Mouse (Mus musculus) megakaryocyte, adult 5-6 weeks (primary cell): ENCODE measurements around the gene AC161166.1. TPM values are rescaled to one million over a fixed set of nuclear protein-coding genes. Genes with fewer than 3 reads are reported as not detected.
"Not testable (repeated sequence)": the region's sequence is repeated elsewhere in the genome, so short reads cannot be mapped to it uniquely, and the experiment has no call there.

Source experiments
- ATAC-seq: 2 replicates; pipeline ENCODE4 v1.8.0; 2016; ENCODE audit warnings: mild to moderate bottlenecking, inconsistent platforms; ENCODE audit not compliant: poor library complexity, severe bottlenecking
- total RNA-seq, 2 experiments: library from RNA; stranded (forward) in 1 of 2; stranded (reverse) in 1 of 2; fragments of 153-499, 151-499 nt in 1 of 2; fragments of 221-1000, 200-1000 nt in 1 of 2; gene quantifications; 2 replicates each; pipeline versions ENCODE4 v1.2.3 to v1.2.4; 2015 to 2017

AC161166.1 gene
- total RNA-seq, 2 experiments from 2014 or later, result not detected

DNA sequence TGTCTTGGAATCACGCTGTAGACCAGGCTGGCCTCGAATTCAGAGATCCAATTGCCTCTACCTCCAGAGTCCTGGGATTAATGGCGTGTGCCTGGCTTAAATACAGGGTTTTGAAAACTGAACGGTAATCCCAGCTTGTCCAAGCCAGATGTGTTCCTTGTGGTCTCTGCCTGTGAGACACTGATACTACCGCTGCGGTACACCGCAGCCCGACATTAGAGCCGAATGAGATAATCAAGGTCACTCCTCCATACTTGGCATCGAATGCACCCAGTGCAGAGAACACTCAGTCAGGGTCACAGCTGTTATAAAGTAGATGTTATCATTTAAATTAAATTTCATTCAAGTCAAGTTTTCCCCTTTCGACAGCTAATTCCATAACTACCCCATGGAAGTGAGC, 16.6 kb upstream of the AC161166.1 start:
- no peak for ATAC-seq

DNA sequence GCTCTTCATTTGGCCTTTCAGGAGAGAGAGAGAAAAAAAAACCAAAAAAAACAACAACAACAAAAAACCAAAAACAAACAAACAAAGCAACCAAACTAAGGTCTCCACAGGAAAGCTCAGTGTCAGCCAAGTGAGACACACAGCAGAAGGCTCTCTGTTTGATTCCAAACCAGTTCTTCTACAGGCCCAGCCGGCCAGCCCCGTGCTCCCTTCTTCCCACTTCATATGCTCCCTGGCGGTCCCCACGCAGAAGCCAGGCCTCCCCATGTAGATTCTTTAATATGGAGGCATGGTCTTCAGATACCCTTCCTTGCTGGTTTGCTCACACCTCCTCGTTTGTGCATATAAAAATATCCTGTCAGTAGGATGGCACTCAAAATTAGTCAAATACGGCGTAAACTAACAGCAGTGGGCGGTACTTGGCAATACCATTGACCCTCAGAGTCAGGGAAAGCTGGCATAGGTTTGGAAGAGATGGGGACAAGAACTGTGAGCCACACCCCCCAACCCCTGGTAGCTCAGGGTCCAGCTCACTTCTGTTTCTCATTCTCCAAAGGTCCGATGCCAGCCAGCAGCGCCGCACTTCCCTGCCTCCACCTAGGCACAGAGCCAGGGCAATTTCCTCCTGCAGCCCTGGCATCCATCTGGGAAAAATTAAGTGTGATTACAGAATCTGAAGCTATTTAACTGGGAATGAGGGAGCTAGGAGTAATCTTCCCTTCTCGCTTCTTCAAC, 13.6 kb upstream of the AC161166.1 start:
- ATAC-seq, result no peak

DNA sequence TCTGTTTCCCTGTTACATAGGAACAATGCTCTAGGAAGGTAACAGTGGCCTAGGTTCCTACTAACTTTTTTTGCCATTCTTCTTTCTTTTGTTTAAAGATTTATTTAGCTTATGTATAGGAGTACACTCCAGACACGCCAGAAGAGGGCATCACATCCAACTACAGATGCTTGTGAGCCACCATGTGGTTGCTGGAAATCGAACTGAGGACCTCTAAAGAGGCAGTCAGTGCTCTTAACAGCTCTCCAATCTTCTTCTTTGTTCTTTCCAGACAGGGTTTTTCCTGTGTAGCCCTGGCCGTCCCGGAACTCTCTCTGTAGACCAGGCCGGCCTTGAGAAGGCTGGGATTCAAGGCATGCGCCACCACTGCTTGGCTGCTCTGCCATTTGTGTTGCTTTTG, 12.7 kb upstream of the AC161166.1 start:
- no peak for ATAC-seq

DNA sequence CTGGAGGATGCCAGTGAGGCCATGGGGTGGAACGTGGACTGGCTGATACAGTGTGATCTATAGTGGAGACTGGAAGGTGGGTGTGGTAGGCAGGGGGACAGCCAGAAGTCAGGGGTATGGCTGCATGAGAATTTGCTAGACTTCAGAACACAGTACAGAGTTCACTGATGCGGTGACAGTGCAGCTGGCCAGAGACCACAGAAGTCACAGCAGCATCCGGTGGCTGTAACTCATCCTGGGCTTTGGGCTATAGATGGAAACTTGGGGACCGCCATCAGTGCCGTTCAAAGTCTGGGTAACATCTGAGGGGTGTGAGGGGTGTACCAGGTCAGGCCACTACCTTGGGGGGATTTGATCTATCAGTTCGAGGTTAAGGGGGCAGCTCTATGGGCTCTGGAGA, 11.5 kb upstream of the AC161166.1 start:
- no peak for ATAC-seq

DNA sequence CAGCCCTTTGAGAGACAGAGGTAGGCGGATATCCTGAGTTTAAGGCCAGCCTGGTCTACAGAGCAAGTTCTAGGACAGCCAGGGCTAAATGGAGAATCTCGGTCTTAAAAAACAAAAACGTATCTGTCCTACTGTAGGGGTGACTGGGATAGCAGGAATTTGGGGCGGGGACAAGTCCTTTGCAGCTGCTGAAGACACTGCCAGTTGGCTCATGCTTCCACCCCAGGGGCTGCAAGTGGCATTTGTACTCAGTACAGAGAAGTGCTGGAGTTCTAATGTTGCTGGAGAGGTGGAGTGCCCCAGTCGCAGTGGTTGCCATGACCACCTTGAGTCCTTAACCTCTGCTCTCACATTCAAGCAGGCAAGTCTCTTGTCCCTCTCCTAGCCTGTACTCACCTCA, 10.6 kb upstream of the AC161166.1 start:
- no peak for ATAC-seq

DNA sequence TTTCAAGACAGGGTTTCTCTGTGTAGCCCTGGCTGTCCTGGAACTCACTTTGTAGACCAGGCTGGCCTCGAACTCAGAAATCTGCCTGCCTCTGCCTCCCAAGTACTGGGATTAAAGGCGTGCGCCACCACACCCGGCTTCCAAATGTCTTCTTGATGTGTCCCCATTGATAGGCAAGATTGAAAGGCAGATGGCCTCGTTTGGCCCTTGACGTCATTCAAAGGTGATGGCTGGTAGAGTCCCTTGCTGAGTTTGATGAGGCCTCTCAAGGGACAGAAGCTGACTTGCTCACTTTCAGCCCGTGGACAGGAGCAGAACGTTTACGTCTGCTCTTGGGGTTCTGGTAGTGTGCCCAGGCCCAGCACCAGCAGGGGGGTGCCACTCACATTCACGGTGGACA, 7.8 kb upstream of the AC161166.1 start:
- ATAC-seq, result not testable (repeated sequence)

DNA sequence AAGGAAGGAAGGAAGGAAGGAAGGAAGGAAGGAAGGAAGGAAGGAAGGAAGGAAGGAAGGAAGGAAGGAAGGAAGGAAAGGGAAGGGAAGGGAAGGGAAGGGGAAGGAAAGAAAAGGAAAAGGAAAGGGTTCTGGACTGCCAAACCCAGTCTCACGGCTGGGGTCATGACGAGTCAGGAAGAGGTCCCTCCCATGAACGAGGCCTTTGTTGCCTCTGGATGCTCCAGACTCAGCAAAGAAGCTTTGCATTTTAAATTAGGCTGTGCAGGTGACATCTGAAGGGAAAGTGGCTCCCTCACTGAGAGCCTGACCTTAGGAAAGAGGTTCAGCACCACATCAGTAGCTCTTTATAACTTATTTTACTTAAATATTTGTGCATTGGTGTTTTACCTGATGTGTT, 6.9 kb upstream of the AC161166.1 start:
- ATAC-seq, result no peak

DNA sequence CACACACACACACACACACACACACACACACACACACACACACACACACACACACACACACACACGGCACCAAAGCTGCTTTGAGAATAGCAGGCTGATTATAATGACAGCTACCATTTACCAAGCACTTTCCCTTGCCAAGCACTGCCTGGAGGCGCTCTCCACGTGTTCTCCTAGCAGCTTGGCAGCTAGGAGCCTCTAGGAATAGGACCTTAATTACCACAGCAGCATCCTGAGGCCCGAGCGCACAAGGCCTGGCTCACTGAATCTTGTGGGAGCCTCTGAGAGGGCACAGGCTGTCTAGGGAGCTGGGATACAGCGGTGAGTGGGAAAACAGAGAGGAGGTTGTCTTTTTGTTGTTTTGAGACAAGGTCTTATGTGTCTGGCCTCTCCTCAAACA, 5.4 kb upstream of the AC161166.1 start:
- no peak for ATAC-seq

DNA sequence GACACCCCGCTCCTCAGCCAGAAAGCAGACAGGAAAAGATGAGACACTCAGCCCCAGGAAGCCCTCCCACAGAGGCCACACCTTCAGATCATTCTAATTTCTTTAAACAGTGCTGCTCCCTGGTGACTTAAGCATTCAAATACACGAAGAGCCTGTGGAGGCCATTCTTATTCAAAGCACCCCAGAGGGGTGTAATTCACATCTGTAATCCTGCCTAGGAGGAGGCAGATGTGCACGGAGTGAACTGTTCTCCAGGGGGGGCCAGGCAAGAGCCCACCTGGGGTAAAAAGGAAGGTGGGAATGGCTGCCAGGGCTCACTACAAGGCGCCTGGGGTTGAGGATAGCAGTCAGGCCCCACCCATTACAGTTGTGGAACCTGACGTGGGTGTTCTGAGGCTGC, 4.8 kb upstream of the AC161166.1 start:
- ATAC-seq, result no peak

DNA sequence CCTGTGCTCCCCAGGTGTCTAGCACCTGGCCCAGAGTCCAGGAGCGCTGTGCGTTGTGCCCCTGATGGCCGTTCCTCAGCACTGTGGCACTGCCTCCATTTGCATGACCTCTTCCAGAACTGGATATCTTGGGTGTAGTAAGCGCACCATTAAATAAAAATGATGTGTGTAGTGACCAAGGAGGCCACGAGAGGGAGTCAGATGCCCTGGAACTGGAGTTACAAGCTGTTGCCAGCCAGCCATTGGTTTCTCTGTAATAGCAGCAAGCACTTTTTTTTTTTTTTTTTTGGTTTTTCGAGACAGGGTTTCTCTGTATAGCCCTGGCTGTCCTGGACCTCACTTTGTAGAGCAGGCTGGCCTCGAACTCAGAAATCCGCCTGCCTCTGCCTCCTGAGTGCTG, 4.1 kb upstream of the AC161166.1 start:
- not testable (repeated sequence) for ATAC-seq

DNA sequence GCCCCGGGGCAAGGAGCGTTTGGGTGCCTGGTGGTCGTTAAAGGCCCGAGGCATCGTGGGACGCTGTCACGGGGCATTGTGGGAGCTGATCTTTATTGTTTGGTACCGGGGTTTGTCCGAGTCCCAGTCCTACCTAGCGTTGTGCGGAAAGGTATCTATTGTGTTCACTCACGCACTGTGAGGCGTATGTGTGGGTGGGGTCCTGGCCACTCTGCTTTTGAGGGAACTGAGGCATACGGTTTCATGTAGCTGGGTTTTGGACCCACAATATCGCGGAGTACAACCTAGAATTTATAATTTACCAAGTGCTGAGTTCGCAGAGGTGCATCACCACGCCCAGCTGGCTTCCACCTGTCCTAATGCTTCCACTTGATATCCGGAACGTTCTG, 4.5 kb downstream of the AC161166.1 start:
- ATAC-seq, result peak; percentile 7; the same call in 1 of the 2 replicates

DNA sequence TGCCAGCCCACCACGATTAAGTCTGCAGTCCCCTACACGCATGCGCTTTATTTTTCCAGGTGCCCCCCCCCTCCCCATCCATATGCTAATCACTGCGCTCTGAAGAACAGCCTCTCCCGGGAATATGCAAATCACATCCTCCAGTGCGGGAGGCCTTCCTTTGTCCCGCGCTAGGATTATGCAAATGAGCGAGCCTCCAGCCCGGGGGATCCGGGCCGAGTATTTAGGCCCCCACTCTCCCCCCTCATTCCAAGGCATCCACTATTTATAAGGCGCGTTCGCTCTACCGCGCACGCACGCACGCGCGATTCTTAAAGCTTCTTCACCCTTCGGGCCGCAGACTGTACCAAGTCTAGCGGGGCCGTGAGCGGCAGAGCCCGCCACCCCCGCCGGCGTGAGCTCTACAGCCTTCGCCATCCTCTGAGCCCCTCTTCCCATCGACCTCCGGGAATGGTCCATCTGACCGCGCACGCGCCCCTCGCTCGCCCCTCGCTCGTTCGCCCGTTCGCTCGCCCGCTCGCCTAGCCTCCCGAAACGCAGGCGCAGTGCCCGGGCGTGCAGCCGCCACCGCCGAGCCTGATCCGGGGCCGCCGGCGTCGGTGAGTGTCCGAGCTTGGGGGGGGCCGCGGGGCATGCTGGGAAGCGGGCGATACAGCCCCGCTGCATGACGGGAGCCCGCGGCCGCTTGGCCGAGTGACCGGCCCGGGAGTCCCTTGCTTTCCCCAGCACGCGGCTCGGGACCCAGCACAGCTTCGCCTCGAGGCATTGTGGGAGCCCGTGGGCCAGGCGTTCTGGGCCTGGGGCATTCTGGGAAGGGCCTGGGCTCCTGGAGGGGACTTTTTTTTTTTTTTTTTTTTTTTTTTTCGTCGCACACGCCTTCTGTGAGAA, 5.2 kb downstream of the AC161166.1 start, which contains the start of gene Zfp428:
Gene Zfp428 (plus strand): TSS at position 169 of the 888 bp plus-strand sequence.
- peak; percentile 97 for ATAC-seq

DNA sequence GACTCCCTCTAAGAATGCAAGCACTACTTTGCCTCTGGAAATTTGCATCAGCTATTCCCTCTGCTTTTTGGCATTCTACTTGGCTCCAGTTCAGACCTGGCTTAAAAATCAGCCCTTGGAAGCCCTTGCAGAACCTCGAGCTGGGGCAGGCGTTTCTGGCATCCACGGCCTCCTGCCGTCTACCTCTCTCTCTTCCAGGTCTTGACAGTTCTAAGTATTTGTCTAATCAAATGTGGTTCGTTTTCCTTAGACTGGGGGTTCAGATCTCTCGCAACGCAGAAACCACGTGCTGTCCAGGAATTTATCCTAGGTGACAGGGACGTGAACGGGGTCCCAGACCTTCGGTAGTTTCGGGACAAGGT, 5.8 kb downstream of the AC161166.1 start:
- no peak for ATAC-seq

DNA sequence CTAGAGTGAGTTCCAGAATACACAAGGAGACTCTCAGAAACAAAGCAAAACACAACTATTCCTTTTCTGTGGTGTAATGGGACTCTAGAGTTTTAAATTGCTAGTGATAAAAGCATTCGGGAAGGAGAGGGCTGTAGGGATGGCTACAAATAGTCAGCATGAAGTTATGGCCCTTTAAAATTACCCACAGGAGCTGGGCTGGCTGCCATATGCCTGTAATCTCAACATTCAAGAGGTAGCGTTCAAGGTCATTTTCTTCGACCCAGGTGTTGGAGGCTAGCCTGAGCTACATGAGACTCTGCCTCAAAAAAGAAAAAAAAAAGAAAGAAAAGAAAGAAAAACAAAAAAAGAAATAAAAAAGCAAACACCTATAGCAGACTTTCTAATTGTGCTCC, 6.2 kb downstream of the AC161166.1 start:
- ATAC-seq, result no peak

DNA sequence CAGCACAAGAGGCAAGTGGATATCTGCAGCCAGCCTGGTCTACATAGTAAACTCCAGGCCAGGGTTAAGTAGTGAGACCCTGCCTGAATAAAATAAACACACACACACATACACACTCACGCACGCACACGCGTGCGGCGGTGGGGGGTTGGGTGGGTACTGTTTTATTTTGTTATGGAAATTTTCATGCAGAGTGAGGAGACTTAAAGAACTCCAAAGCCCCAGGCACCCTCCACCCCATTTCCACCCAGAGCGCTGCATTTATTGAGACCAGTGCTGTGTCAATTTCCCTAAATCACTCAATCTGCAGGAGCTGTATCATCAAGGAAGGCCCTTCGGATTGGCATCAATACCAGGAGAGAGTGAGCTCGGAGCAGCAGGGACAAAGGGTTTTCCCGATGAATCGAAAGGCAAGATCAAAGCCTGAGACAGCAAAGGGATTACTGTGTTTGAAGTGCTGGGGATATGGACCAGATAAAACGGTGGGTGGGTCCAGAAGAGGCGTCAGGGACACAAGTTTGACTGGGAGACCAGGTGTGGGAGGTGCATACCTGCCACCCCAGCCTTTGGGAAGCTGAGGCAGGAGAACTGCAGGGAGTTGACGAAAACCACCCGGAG, 6.7 kb downstream of the AC161166.1 start:
- ATAC-seq, result no peak

DNA sequence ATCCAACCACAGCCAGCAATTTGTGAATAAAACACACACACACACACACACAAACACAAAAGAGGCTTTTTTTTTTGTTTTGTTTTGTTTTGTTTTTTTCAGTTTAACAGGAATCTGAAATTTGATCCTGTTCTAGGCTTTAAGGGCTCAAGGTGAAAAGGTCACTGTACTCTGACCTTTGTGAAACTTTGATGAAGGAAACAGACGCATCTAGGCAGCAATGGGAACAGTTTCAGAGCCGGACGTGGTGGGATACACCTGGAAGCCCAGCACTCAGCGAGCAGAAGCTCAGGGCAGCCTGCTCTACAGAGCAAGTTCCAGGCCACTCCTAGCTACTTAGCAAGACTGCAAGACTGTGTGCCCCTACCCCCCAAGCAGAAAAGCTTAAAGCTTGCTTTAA, 7.4 kb downstream of the AC161166.1 start:
- ATAC-seq, result no peak

DNA sequence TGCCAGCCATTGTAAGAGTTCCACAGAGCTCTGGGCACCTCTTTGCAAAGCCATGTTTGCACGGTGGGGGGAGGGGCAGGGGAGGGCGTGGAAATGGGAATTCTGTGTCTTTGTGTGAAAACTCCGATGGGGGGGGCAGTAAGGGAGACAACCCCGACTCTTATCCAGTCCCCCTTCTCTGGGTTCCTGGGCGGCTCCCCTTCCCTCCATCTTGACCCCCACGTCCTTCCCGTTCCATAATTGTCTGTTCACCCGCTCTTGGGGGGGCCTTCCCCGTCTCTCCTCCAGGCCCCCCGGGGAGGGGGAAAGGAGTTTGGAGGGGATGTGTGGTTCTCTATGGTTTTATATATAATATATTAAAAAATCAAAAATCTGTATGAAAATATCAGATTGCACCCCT, 8.3 kb downstream of the AC161166.1 start:
- no peak for ATAC-seq

DNA sequence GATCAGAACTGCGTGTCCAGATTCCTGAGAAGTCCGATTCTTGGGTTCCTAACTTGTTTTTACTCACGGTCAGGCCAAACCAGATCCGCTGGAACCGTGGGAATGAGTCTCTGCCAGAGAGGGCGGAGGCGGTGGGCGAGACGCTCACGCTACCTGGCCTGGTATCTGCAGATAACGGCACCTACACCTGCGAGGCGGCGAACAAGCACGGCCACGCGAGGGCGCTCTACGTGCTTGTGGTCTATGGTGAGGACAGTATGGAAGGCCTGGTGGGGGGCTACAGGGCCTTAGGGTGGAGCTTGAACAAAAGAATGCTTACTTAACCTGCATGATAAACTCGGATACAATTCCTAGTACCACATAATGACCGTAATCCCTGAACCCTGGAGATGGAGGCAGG, 10.8 kb downstream of the AC161166.1 start:
- no peak for ATAC-seq

DNA sequence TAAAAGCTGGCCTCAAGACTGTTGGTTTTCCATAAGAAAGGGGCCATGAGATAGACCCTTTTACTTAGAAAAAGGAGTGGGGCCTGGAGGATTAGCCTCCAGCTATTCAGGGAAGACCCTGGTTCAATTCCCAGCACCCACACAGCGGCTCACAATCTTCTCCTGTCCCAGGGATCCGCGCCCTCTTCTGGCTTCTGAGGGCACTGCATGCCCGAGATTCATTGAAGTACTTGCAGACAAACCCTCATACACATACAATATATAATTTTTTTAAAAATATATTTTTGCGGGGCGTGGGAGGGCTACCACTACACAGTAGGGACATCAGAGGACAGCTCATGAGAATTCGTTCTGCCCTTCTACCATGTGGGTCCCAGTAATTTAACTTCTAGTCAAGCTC, 11.3 kb downstream of the AC161166.1 start:
- ATAC-seq, result no peak

DNA sequence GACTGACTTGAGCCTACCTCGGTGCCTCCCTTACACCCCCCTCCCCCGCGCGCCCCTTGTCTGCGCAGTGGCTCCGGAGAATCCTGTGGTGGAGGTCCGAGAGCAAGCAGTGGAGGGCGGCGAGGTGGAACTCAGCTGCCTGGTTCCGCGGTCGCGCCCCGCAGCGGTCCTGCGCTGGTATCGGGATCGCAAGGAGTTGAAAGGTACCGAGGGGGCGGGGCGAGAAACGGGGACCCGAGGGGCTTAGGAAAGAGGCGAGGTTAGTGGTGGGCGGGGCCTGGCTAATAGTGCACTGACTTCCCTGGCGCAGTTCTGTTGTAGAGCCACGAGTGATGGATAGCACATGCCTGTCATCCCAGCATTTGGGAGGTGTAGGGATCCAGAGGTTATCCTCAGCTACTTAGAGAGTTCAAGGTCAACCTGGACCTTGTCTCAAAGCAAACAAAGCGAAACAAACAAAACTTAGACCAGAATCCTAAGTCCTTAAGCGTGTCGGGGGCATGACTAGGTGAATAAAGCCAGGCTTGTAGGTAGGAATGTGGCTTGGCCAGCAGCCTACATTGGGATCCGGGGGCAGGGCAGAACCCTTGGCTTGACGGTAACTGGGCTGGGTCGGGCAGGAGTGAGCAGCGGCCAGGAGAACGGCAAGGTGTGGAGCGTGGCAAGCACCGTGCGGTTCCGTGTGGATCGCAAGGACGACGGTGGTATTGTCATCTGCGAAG, 12.2 kb downstream of the AC161166.1 start:
- no peak for ATAC-seq

DNA sequence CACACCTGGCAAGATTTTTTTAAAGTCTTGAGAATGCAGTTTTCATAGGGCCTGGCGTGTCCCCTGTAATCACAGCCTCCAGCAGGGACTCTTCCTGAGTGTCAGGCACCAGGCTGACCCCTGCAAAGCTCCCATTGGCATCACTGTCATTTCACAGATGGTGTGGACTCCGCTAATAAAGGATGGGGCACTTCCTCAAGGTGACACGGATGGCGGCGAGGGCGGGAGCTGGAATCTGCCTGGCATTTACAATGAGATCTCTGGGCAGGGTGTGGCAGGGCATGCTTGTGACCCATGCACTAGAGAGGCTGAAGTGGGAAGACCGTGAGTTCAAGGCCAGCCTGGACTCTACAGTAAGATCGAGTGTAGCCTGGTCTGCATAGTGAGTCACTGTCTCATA, 24.0 kb downstream of the AC161166.1 start:
- ATAC-seq, result no peak
